Mouse (Mus musculus): Measurements from ENCODE around the gene Trim31.

Trim31 gene

GRCm38 (mm10) chr17:36944121-36944775, 46.3 kb downstream of the Trim31 start:
- no peak for DNase-seq (ENCODE audit: low spot score in 2 of 2)

DNA sequence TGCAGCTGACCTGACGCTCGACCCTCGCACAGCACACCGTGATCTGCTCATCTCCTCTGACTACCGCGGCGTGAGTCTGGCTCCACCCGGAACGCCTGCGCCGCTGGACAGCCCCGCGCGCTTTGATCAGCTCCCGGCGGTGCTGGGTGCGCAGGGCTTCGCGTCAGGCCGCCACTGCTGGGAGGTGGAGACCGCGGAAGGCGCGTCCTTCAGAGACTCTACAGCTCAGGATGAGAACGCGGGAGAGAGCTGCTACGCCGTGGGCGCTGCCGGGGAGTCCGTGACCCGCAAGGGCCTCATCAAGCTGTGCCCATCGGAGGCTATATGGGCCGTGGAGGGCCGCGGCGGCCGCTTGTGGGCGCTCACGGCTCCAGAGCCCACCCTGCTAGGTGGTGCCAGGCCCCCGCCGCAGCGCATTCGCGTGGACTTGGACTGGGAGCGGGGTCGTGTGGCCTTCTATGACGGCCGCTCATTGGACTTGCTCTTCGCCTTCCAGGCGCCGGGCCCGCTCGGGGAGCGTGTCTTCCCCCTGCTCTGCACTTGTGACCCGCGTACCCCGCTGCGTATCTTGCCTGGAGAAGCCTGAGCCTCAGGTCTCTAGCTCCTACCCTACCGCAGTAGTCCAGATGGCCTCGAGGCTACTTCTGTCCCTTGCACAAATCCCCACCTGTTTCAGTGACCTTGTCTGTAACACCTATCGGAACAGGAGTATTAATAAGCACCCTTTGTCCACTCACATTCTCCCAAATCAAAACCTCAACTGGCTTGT, 49.3 kb downstream of the Trim31 start:
- no peak for DNase-seq (ENCODE audit: low spot score in 2 of 2)

- no peak for DNase-seq (ENCODE audit: low spot score in 2 of 2)
Measured at GRCm38 (mm10) chr17:36948286-36948685, 50.4 kb downstream of the Trim31 start.

DNA sequence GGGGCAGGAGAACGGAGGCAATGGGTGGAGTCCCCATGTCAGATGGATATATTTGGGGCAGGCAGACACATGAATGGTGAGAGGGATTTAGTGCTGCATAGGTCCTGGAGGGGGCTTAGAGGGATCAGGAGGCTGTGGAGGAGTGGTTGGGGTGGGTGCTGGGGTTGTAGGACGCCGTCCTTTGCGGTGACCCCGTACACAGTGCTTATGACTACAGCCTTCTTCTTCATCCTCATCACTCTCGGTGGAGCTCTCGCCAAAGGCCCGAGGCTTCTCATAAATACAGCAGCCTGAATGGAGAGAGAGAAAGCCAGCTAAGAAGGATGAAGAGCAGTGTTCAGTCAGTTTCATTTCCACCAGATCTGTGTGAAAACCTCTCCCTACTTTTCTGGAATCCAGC, 51.3 kb downstream of the Trim31 start:
- no peak for DNase-seq (ENCODE audit: low spot score in 2 of 2)

DNA sequence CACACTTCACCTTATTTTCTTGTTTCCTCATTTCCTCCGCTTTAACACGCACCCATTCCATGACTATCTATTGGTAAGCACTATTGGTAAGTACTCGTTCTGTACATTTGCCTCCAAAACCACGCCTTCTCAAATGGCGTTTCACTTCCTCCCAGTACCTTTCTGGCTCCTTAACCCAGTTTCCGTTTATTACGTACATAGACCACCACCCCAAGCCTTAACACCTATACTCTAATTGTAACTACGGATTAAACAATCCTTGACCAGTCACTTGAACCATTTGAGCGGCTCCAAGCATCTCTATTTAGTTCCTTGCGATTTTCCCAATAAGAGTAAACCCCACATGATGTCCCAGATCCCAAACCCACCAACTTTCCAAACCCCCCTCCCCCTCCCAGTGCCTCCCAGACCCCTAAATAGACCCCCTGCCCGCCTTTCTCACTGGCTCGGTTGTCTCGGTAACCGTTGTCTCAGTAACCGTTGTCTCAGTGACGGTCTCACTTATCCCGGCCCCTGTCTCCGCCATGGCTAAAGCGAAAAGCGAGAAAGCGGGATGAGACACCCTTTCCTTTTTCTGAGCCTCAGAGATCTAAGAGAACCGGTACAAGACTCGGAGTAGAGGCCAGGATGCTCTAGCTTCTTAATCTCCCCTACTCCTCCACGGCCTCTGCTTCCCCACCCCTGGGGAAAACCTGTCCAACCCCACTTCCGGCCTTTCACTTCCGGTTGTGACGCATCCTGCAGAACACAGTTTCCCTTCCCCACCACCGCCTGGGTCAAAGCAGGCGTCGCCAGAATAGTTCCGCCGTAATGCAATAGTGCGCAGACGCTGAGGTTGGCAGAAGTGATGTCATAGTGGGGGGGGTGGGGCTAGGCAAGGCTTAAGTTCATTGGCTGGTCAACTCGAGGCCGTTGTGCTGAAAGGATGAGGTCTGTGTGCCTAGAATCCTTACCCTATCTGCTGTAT, 53.3 kb downstream of the Trim31 start, which contains the start of gene Ppp1r11:
Ppp1r11 (minus strand) TSS at position 761 of the 967 bp plus-strand sequence.
- peak; percentile 83 to 97 for DNase-seq (ENCODE audit: low spot score in 2 of 2)

- DNase-seq (ENCODE audit: low spot score in 2 of 2) = no peak
Measured at GRCm38 (mm10) chr17:36952631-36953030, 54.7 kb downstream of the Trim31 start.

GRCm38 (mm10) chr17:36953062-36953461, 55.1 kb downstream of the Trim31 start:
- DNase-seq (ENCODE audit: low spot score in 2 of 2) = no peak

DNA sequence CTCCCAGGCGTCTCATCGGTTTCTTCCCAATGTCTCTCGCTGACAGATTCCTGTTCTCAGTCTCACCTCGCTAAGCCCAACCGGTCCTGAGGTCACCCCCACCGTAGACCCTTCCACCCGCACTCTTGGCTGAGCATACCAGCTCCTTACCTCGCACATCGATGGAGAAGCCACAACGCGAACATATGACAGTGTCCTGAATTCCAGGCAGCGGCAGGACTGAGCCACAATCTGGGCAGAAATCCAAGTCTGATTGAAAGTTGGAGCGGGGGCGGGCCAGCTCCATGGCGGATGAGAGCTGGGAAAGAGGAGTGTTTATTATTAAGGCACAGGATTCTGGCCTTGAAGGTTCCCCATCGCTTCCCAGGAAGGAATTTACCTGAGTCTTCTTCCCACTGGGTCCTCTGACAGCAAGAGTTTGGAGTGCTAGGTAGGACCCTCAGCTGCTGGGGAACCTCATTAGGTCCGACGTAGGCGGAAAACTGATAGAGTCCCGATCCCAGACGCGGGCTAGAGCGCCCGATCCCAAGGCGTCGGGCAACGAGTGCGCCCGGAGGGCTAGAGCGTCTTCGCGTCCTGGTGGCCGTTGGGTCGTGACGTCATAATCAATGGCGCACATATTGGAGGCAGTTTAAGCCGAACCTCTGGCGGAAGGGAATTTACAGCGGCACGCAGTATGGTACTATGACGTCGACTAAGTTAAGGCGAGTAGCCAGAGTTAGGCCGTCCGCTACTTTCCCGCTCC, 60.3 kb downstream of the Trim31 start, which contains the start of the genes Znrd1 and Znrd1as:
Znrd1 (minus strand) TSS at position 561 of the 745 bp plus-strand sequence.
Znrd1as (plus strand) TSS at position 594 of the 745 bp plus-strand sequence.
- DNase-seq (ENCODE audit: low spot score in 2 of 2) = peak; percentile 83 to 90

DNA sequence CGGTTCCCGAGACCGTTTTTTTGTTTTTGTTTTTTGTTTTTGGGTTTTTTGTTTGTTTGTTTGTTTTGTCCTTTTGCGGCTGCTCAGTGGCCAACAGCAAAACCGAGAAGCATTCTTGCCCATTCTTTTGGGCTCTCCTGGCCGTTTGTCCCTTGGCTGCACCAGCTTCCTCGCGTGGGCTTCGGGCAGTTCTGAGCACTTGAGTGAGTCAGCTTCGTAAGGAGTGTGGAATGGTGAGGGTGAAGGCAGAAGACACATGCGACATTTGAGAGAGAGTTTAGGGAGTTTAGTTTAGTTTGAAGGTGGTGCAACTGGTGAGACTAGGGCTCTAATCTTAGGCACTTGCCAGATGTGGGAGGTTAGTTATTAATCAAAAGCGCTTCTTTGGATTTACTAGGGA, 61.0 kb downstream of the Trim31 start:
- no peak for DNase-seq (ENCODE audit: low spot score in 2 of 2)
